Mouse (Mus musculus): Measurements from ENCODE around the gene Numbl. TPM values are rescaled to one million over a fixed set of nuclear protein-coding genes. Genes with fewer than 3 reads are reported as not detected.

Numbl gene
- polyA plus RNA-seq, 1 experiment from 2014 or later: 1.7 TPM

DNA sequence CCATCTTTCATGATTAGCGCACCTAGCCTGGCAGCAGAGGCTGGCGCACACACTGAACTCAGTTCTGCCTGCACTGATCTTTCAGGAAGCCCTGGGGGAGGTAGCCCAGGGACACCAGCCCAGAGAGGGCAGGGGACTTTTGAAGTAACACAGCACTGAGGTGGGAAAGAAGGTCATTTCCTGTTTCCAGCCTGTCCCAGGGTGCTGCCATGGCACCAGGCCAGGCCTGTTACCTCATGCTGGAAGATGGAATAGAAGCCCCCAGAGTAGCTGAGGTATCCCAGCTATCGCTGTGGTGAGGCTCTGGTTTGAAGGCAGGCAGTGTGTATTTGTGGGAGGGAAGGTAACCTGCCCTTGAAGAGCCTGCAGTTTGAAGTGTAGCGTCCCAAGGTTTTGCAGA, 16.7 kb downstream of the Numbl start:
- no peak for DNase-seq
- H3K9ac ChIP-seq: no peak overlapping the region
- H3K27me3 ChIP-seq: no peaks in the 10 kb centered on the region
- H3K9me3 ChIP-seq (replicated peaks): peaks cover 4% of the 10 kb centered on the region; the same call in 1 of the 2 replicates
- no peak overlapping the region for H3K4me3 ChIP-seq (replicated peaks)
- no peak overlapping the region for H3K4me2 ChIP-seq
- H3K27ac ChIP-seq: no peak overlapping the region
- no peak for ATAC-seq (ENCODE audit: low read depth)
- peaks cover 8% of the 10 kb centered on the region; the same call in 1 of the 2 replicates for H3K36me3 ChIP-seq
- peaks cover 16% of the 10 kb centered on the region for H3K4me1 ChIP-seq (replicated peaks)
- WGBS (ENCODE audit: insufficient replicate concordance): 79% methylated on average over 4 of the region's 4 CpGs

DNA sequence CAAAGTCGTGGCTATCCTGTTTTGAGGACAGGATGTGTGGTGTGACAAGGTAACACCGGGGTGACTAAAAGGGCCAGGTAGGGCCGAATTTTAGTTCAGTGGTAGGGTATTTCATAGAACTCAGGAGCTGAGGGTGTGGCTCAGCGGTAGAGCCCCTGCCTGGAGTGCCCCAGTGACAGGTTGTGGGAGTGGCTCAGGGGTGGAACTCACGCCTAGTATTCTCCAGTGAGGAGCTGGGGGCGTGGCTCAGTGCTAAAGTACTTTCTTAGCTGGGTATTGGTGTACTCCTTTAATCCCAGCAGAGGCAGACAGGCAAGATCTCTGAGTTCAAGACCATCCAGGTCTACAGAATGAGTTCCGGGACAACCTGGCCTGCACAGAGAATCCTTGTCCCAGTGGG, 17.8 kb downstream of the Numbl start:
- Histone ChIP-seq H3K4me3 (replicated peaks) (no peak overlapping the region), H3K36me3 (peaks cover 12% of the 10 kb centered on the region; the same call in 1 of the 2 replicates), H3K9ac (no peak overlapping the region), H3K27ac (no peak overlapping the region), H3K27me3 (no peaks in the 10 kb centered on the region), H3K4me2 (no peak overlapping the region), H3K4me1 (replicated peaks) (peaks cover 16% of the 10 kb centered on the region), H3K9me3 (replicated peaks) (peaks cover 4% of the 10 kb centered on the region; the same call in 1 of the 2 replicates)
- DNase-seq: peak; percentile 40
- 26% methylated on average over 7 of the region's 7 CpGs for WGBS (ENCODE audit: insufficient replicate concordance)
- peak; percentile 65 for ATAC-seq (ENCODE audit: low read depth)

DNA sequence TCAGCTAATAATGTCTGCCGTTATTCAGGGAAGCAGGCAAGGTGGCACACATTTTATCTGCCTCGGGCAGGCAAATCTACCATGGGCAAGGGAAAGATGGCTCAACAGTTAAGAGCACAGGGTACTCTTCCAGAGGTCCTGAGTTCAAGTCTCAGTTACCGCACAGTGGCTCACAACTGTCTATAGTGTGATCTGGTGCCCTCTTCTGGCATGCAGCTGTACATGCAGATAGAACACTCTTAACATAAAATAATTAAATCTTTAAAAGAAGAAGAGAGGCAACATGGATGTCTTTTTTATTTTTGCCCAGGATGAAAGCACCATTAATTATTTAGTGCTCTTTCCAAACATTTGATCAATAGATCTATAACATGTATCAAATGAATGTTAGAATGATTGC, 19.0 kb downstream of the Numbl start:
- no peak overlapping the region for H3K4me3 ChIP-seq (replicated peaks)
- H3K4me2 ChIP-seq: no peak overlapping the region
- no peak overlapping the region for H3K27ac ChIP-seq
- H3K27me3 ChIP-seq: no peaks in the 10 kb centered on the region
- ATAC-seq (ENCODE audit: low read depth) (no peak), DNase-seq (no peak)
- H3K9ac ChIP-seq: no peak overlapping the region
- H3K9me3 ChIP-seq (replicated peaks): no peaks in the 10 kb centered on the region
- H3K4me1 ChIP-seq (replicated peaks): peaks cover 18% of the 10 kb centered on the region
- peaks cover 13% of the 10 kb centered on the region; the same call in 1 of the 2 replicates for H3K36me3 ChIP-seq
- WGBS (ENCODE audit: insufficient replicate concordance): 75% methylated on average over 3 of the region's 3 CpGs

DNA sequence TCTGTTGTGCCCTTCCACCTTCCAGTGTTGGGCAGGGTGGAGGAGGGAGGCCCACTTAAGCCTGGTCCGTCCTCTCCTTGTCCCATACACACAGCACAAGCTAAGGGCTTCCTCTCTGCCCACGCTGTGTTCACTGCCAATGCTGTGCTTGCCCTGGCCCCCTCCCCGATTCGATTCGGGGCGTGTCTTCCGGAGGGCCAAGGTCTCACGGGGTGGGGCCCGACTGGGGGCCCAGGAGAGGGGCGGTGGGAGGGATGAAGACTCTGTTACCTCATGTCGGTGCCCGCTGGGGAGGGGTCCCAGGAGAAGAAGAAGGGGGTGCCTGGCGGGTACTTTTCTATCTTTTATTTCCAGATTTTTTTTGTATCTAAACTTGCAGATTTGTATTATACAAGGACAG, 23.5 kb downstream of the Numbl start:
- WGBS (ENCODE audit: insufficient replicate concordance): 58% methylated on average over 13 of the region's 13 CpGs
- Histone ChIP-seq H3K36me3 (peaks cover 13% of the 10 kb centered on the region; the same call in 1 of the 2 replicates), H3K4me2 (no peak overlapping the region), H3K27me3 (peaks cover 27% of the 10 kb centered on the region), H3K9me3 (replicated peaks) (no peaks in the 10 kb centered on the region), H3K4me1 (replicated peaks) (peaks cover 12% of the 10 kb centered on the region), H3K4me3 (replicated peaks) (no peak overlapping the region), H3K27ac (no peak overlapping the region), H3K9ac (no peak overlapping the region)
- ATAC-seq (ENCODE audit: low read depth): no peak
- DNase-seq: no peak

DNA sequence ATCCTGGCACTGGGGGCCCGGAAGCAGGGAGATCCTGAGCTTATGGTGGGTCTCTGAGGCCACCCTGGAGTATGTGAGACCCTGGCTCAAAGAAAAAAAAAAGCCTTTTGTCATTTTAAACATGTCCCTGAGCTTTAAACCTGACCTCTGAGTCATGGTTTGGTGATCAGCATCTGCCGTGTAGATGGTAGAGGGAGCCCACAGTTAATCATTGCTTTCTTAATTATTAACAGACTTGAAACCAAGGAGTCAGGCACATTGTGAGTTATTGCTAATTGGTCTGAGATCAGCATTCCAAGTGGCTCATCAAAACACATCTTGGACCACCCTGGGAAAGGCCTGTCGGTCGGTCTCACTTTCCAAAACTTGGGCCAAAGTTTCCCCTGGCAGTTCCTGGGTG, 24.0 kb downstream of the Numbl start:
- H3K4me3 ChIP-seq (replicated peaks): no peak overlapping the region
- no peak for DNase-seq
- 73% methylated on average over 4 of the region's 4 CpGs for WGBS (ENCODE audit: insufficient replicate concordance)
- no peak overlapping the region for H3K4me2 ChIP-seq
- H3K36me3 ChIP-seq: peaks cover 13% of the 10 kb centered on the region; the same call in 1 of the 2 replicates
- H3K27me3 ChIP-seq: peaks cover 32% of the 10 kb centered on the region
- no peaks in the 10 kb centered on the region for H3K9me3 ChIP-seq (replicated peaks)
- no peak for ATAC-seq (ENCODE audit: low read depth)
- H3K4me1 ChIP-seq (replicated peaks): peaks cover 11% of the 10 kb centered on the region
- H3K9ac ChIP-seq: no peak overlapping the region
- no peak overlapping the region for H3K27ac ChIP-seq

DNA sequence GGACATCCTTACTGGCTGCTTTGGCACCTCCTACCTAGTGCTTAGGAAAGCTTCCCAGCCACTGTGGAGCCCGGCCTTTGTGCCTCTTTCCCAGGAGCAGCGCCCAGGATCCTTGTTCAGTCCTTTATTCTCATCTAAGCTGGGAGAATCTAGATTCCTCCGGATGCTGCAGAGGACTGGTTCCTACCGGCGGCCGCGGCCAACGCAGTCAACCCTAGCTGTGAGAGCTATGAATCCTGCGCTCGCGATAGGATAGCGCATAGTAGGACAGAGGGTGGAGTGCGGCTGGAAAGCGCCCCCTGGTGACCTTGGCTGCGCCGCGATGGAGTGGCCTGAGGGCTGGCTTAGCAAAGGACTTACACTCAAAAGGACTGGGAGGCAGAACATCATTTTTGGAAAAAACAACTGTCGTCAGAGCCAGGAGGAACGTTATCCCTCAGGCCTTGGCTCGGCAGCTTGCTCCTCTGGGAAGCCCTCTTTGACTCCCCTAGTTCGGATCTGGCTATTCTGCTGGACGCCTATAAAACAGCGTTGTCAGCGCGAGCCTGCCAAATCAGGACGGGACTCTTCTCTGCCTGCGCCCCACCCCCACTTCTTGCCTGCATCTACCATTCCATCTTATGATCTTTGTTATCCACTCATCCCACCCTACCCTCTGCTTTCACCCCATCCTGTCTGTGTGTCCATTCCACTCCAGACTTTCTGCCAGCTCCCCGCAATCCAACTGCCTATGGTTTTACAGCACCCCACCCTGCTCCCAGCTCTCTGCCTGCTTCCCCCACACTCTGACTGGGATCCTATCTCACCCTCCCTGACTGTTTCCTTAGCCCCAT, 26.8 kb downstream of the Numbl start:
- Histone ChIP-seq H3K4me1 (replicated peaks) (peaks cover 11% of the 10 kb centered on the region), H3K36me3 (0 out of 2 replicates have a peak, but pooled peaks cover 5% of the 10 kb centered on the region), H3K27ac (no peak overlapping the region), H3K9ac (peak overlapping the region; percentile 27; the same call in 1 of the 2 replicates), H3K4me3 (replicated peaks) (no peak overlapping the region), H3K4me2 (peak overlapping the region; percentile 34), H3K27me3 (peaks cover 33% of the 10 kb centered on the region), H3K9me3 (replicated peaks) (no peaks in the 10 kb centered on the region)
- ATAC-seq (ENCODE audit: low read depth) (0 out of 2 replicates have a peak, but pooled peaks have one; percentile 57), DNase-seq (no peak)
- WGBS (ENCODE audit: insufficient replicate concordance): 3% methylated on average over 28 of the region's 28 CpGs

DNA sequence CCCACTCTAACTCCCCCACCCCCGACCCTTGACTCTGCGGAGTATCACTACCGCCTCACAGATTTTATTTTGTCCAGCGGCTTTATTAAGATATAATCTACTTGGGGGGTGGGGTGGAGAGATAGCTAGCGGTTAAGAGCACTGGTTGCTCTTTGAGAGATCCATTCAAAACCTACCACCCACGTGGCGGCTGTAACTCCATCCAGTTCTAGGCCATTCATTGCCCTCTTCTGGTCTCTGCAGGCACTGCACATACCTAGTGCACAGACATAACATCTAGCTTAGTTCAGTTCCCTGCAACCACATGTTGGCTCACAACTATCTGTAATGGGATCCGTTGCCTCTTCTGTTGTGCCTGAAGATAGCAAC, 27.4 kb downstream of the Numbl start:
- peak; percentile 31 for DNase-seq
- Histone ChIP-seq H3K9me3 (replicated peaks) (no peaks in the 10 kb centered on the region), H3K4me1 (replicated peaks) (peaks cover 11% of the 10 kb centered on the region), H3K36me3 (0 out of 2 replicates have a peak, but pooled peaks cover 5% of the 10 kb centered on the region), H3K27ac (no peak overlapping the region), H3K27me3 (peaks cover 33% of the 10 kb centered on the region), H3K4me3 (replicated peaks) (no peak overlapping the region), H3K4me2 (peak overlapping the region; percentile 34), H3K9ac (no peak overlapping the region)
- WGBS (ENCODE audit: insufficient replicate concordance): 2% methylated on average over 8 of the region's 8 CpGs
- peak; percentile 58 for ATAC-seq (ENCODE audit: low read depth)

DNA sequence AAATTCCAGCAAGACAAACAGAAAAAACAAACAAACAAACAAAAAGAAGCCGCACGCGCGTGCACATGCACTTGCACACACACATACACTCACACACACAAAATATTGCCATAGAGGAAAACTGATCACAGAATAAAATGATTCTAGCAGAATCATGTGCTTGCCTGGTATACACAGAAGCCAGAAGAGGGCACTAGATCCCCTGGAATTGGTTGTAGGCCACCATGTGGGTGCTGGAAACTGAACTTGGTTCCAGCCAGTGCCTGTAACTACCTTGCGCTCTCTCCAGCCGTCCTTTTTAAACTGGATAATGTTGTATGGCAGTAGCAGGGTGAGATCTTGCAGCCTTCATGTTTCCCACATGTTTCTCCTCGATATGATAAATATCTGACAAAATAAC, 30.5 kb downstream of the Numbl start:
- Histone ChIP-seq H3K4me1 (replicated peaks) (peaks cover 8% of the 10 kb centered on the region), H3K27ac (no peak overlapping the region), H3K9ac (no peak overlapping the region), H3K27me3 (peaks cover 36% of the 10 kb centered on the region), H3K9me3 (replicated peaks) (no peaks in the 10 kb centered on the region), H3K4me3 (replicated peaks) (no peak overlapping the region), H3K36me3 (no peaks in the 10 kb centered on the region), H3K4me2 (no peak overlapping the region)
- DNase-seq (no peak), ATAC-seq (ENCODE audit: low read depth) (no peak)
- 74% methylated on average over 7 of the region's 7 CpGs for WGBS (ENCODE audit: insufficient replicate concordance)

DNA sequence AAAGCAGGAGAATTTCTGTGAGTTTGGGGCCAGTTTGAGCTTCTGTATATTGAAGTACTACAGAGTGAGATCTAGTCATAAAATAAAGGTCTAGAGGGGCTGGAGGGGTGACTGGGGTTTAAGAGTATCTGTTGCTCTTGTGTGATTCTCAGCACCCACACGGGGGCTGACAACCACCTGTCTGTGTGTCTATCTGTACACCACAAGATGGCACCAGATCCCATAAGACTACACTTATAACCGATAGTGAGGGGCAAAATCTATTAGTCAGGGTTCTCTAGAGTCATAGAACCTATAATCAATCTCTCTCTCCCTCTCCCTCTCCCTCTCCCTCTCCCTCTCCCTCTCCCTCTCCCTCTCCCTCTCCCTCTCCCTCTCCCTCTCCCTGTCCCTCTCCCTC, 32.3 kb downstream of the Numbl start:
- 46% methylated on average over 2 of the region's 2 CpGs for WGBS (ENCODE audit: insufficient replicate concordance)
- no peak overlapping the region for H3K27ac ChIP-seq
- H3K27me3 ChIP-seq: peaks cover 19% of the 10 kb centered on the region

DNA sequence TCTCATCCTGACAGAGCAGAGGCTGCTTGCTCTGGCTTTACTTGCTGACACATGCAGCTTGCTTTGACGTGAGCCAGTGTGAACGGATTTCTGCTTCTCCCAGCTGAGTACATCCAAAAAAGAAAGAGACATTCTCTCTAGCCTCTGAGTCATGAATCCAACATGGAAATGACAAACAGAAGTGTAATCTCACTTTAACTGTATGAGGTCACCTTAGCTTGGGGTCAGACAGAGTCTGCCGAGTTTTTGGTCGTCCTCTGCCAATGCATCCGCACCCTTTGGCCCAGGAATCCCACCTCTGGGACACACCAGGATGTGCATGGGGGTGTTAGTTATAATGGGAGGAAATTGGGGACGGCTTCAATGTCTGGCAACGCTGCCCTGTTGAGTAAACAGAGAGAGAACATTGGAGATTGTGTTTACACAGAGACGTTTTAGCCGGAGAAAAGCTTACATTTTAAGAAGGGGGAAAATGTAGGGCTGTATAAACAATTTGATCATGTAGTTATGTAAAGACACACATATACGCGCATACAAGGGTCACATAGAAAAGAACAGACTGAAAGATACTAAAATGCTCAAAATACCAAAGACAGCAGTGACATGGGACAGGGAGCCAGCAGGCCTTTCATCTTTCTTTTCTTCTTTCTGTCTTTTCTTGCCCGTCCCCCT, 33.7 kb downstream of the Numbl start:
- 42% methylated on average over 12 of the region's 12 CpGs for WGBS (ENCODE audit: insufficient replicate concordance)
- ATAC-seq (ENCODE audit: low read depth): no peak

More for the DNA sequence above, 32.3 kb downstream of the Numbl start:
- ATAC-seq (ENCODE audit: low read depth) (no peak), DNase-seq (no peak)
- Histone ChIP-seq H3K4me3 (replicated peaks) (no peak overlapping the region), H3K36me3 (no peaks in the 10 kb centered on the region), H3K4me1 (replicated peaks) (no peaks in the 10 kb centered on the region), H3K9ac (no peak overlapping the region), H3K4me2 (no peak overlapping the region), H3K9me3 (replicated peaks) (no peaks in the 10 kb centered on the region)

DNA sequence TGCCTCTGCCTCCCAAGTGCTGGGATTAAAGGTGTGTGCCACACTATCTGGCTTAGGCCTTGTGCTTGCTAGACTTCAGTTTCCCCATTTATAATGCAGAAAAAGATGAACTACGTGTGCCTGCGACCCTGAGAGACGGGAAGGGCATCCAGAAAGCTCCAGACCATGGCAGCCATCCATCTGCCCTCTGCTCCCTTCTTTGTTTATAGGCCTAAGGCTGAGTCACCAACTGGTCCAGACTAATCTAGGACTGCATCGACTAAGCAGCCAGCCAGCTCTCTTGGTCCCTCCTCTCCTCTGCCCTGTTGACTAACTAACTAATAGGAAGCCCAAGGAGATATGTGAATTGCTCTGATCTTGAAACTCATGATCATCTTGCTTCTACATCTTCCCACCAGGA, 37.7 kb downstream of the Numbl start:
- Histone ChIP-seq H3K4me2 (no peak overlapping the region), H3K4me1 (replicated peaks) (no peaks in the 10 kb centered on the region), H3K27me3 (peaks cover 7% of the 10 kb centered on the region; the same call in 1 of the 2 replicates), H3K9me3 (replicated peaks) (no peaks in the 10 kb centered on the region), H3K36me3 (no peaks in the 10 kb centered on the region), H3K4me3 (replicated peaks) (no peak overlapping the region), H3K27ac (no peak overlapping the region), H3K9ac (no peak overlapping the region)
- ATAC-seq (ENCODE audit: low read depth): no peak
- no peak for DNase-seq
- 67% methylated on average over 4 of the region's 4 CpGs for WGBS (ENCODE audit: insufficient replicate concordance)

More for the DNA sequence above, 33.7 kb downstream of the Numbl start:
- H3K4me2 ChIP-seq: no peak overlapping the region
- no peak overlapping the region for H3K9ac ChIP-seq
- H3K9me3 ChIP-seq (replicated peaks): no peaks in the 10 kb centered on the region
- DNase-seq: no peak
- H3K36me3 ChIP-seq: no peaks in the 10 kb centered on the region
- no peak overlapping the region for H3K4me3 ChIP-seq (replicated peaks)
- peaks cover 6% of the 10 kb centered on the region; the same call in 1 of the 2 replicates for H3K27me3 ChIP-seq
- no peak overlapping the region; the same call in 1 of the 2 replicates for H3K27ac ChIP-seq
- no peaks in the 10 kb centered on the region for H3K4me1 ChIP-seq (replicated peaks)
